In the genomic region with DNA sequence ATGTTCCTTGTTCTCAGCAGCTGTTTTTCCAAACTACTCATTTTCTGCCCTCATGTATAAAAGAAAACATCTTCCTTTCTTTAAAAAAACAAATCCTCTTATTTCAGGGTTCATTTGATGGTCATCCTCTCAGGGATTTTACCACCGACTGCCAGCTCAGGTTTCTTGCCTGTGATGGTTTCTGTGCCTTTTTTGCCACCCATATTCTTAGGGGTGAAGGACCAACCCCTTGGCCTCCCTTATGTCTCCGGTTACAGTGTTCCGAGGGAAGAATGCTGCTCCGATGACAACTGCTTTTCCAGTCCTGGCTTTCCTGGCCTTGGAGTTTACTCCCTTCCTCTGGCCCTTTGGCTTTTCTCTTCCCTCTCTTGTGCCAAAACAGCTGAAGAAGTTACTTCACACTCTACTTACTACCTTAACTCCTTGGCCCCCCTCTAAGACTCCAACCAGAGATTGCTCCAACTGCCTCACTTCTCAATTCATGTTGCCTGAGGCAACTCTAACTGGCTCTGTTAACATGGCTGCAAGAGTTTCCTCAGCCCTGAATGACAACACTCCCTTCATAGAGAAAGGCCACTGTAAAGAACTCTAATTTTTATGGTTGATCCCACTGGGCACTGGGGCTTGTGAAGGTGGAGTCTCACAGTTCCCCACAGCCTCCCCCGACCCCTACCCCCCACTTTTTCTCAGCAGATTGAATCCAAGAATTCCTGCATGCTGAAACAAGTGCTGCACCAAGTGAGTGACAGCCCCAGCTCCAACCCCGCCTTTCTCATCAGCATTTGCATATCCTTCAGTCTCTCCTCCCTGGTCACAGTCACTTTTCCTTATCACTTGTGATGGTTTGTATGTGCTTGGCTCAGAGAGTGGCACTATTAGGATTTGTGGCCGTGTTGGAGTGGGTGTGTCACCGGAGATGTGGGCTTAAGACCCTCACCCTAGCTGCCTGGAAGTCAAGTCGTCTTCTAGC, we compare ENCODE assay signal across 8 mouse cellular contexts. TPM values are rescaled to one million over a fixed set of nuclear protein-coding genes. Genes with fewer than 3 reads are reported as not detected.
A peak's percentile ranks its signal among the peaks of the same experiment; 100 is the strongest.
DNase-seq lines count a peak whose midpoint lies in the region; ATAC-seq and TF ChIP-seq lines count a peak whose summit lies in the region.

No protein-coding gene starts in this region.

- peak overlapping the region; percentile 12; the same call in 1 of the 2 replicates for H3K9ac ChIP-seq in liver, embryonic 11.5 days (ENCODE audit: low read depth, low read length)

- H3K27me3 ChIP-seq in kidney, adult 2 months (replicated peaks; ENCODE audit: control insufficient read depth, insufficient read depth, low read length): no peaks in the 10 kb centered on the region
- H3K27me3 ChIP-seq in liver, embryonic 11.5 days (replicated peaks; ENCODE audit: control insufficient read depth, insufficient read depth, low read length): no peaks in the 10 kb centered on the region

- peak overlapping the region; percentile 69 for H3K4me2 ChIP-seq in liver, embryonic 11.5 days

- no peak overlapping the region for H3K4me3 ChIP-seq in kidney, adult 2 months (ENCODE audit: insufficient read depth, low read depth, low read length)
- H3K4me3 ChIP-seq in embryonic fibroblast, embryonic 13.5 days (ENCODE audit: insufficient read depth, low read length): no peak overlapping the region
- H3K4me3 ChIP-seq in liver, embryonic 11.5 days (ENCODE audit: low read depth, low read length): no peak overlapping the region

- no peak for ATAC-seq in liver, embryonic 11.5 days (replicated peaks; ENCODE audit: low FRiP score)
- no peak for ATAC-seq in activated CD4-positive, CD25-positive, alpha-beta regulatory T cell, adult 4 months

- no peak for TF ChIP-seq CTCF in kidney, adult 2 months (conservative IDR thresholded peaks at IDR 0.05; ENCODE audit: insufficient read depth, insufficient read length, low read depth, low read length)
- no peak for TF ChIP-seq CTCF in embryonic fibroblast, embryonic 13.5 days (IDR thresholded peaks at IDR 0.05; ENCODE audit: borderline replicate concordance, insufficient read depth, low read length)

- TF ChIP-seq POLR2A in kidney, adult 2 months (IDR thresholded peaks at IDR 0.05; ENCODE audit: low read depth, low read length): no peak
- no peak for TF ChIP-seq POLR2A in embryonic fibroblast, embryonic 13.5 days (IDR thresholded peaks at IDR 0.05; ENCODE audit: low read depth, low read length)

- peaks cover 21% of the 10 kb centered on the region for H3K4me1 ChIP-seq in kidney, adult 2 months (ENCODE audit: control insufficient read depth, insufficient read depth, low read length)
- H3K4me1 ChIP-seq in embryonic fibroblast, embryonic 13.5 days (ENCODE audit: control insufficient read depth, insufficient read depth, low read length): peaks cover 6% of the 10 kb centered on the region; the same call in 1 of the 2 replicates
- H3K4me1 ChIP-seq in liver, embryonic 11.5 days (replicated peaks; ENCODE audit: control insufficient read depth, insufficient read depth, low read length): peaks cover 30% of the 10 kb centered on the region

- no peaks in the 10 kb centered on the region for H3K9me3 ChIP-seq in liver, embryonic 11.5 days (ENCODE audit: control insufficient read depth, low read length)

- 32% methylated on average over 9 of the region's 9 CpGs for WGBS in kidney, adult 2 months
- WGBS in liver, embryonic 11.5 days: 65% methylated on average over 9 of the region's 9 CpGs

- H3K27ac ChIP-seq in kidney, adult 2 months (ENCODE audit: insufficient read depth, low read depth, low read length): peak overlapping the region; percentile 43; the same call in 1 of the 2 replicates
- peak overlapping the region; percentile 9 for H3K27ac ChIP-seq in embryonic fibroblast, embryonic 13.5 days (ENCODE audit: insufficient read depth, low read length)
- peak overlapping the region; percentile 19; the same call in 1 of the 2 replicates for H3K27ac ChIP-seq in liver, embryonic 11.5 days (ENCODE audit: low read depth, low read length)

- H3K36me3 ChIP-seq in kidney, adult 2 months (ENCODE audit: control insufficient read depth, insufficient read depth, low read length): peaks cover 4% of the 10 kb centered on the region
- peaks cover 8% of the 10 kb centered on the region; the same call in 1 of the 2 replicates for H3K36me3 ChIP-seq in liver, embryonic 11.5 days (ENCODE audit: control insufficient read depth, insufficient read depth, low read length)

- DNase-seq in kidney, adult 2 months: no peak
- no peak for DNase-seq in kidney, postnatal 14 days
- peak; percentile 53 for DNase-seq in NIH3T3 (ENCODE audit: low read depth)
- DNase-seq in liver, embryonic 11.5 days (ENCODE audit: low spot score): no peak
- no peak for DNase-seq in adrenal gland, adult 2 months
- no peak for DNase-seq in frontal cortex, adult 2 months (ENCODE audit: extremely low spot score in 1 of 2, low spot score in 1 of 2)

RNA-seq across cellular contexts. Expression of gene Smim4, which starts 3.4 kb away (rescaled TPM):
- 128 and 158 TPM in 2 replicates for polyA plus RNA-seq in kidney, adult 2 months (2012; rRNA removed)
- polyA plus RNA-seq in embryonic fibroblast, embryonic 13.5 days (2011; ENCODE audit: insufficient read length, low read depth, missing spikeins): 30.6 and 33.4 TPM in 2 replicates
- polyA plus RNA-seq in liver, embryonic 11.5 days (2014; fragmentation: Nextera tagmentation; extraction: Ambion mirVana): 90.3 and 107 TPM in 2 replicates
- 10 to 100 TPM; 71.2 to 84.4 TPM for total RNA-seq in adrenal gland, adult 2 months (2021)
- polyA plus RNA-seq in adrenal gland, adult 2 months (2012; rRNA removed): 133 TPM in 2 replicates
- polyA plus RNA-seq in activated CD4-positive, CD25-positive, alpha-beta regulatory T cell, adult 4 months (2017; shearing (Covaris generic)): 100 to 1,000 TPM in 1 of 2 experiments, 10 to 100 TPM in 1; 76.4 to 122 TPM
- polyA plus RNA-seq in frontal cortex, adult 2 months (2012; rRNA removed): 25.7 and 29.9 TPM in 2 replicates

RNA-seq across cellular contexts. Expression of gene Nt5dc2, which starts 5.5 kb away (rescaled TPM):
- polyA plus RNA-seq in kidney, adult 2 months (2012; rRNA removed): 56.2 and 62.4 TPM in 2 replicates
- 86.1 and 119 TPM in 2 replicates for polyA plus RNA-seq in embryonic fibroblast, embryonic 13.5 days (2011; ENCODE audit: insufficient read length, low read depth, missing spikeins)
- 401 and 406 TPM in 2 replicates for polyA plus RNA-seq in liver, embryonic 11.5 days (2014; fragmentation: Nextera tagmentation; extraction: Ambion mirVana)
- 10 to 100 TPM; 22.5 to 33.3 TPM for total RNA-seq in adrenal gland, adult 2 months (2021)
- 107 and 124 TPM in 2 replicates for polyA plus RNA-seq in adrenal gland, adult 2 months (2012; rRNA removed)
- not detected for polyA plus RNA-seq in activated CD4-positive, CD25-positive, alpha-beta regulatory T cell, adult 4 months (2017; shearing (Covaris generic))
- polyA plus RNA-seq in frontal cortex, adult 2 months (2012; rRNA removed): 20.2 and 21.4 TPM in 2 replicates

RNA-seq across cellular contexts. Expression of gene Stab1, which starts 43.0 kb away (rescaled TPM):
- 41.5 and 46.8 TPM in 2 replicates for polyA plus RNA-seq in kidney, adult 2 months (2012; rRNA removed)
- 1.7 and 7.3 TPM in 2 replicates for polyA plus RNA-seq in embryonic fibroblast, embryonic 13.5 days (2011; ENCODE audit: insufficient read length, low read depth, missing spikeins)
- polyA plus RNA-seq in liver, embryonic 11.5 days (2014; fragmentation: Nextera tagmentation; extraction: Ambion mirVana): 25.3 and 39.9 TPM in 2 replicates
- total RNA-seq in adrenal gland, adult 2 months (2021): 10 to 100 TPM; 55.8 to 67.6 TPM
- polyA plus RNA-seq in adrenal gland, adult 2 months (2012; rRNA removed): 80.5 and 82.1 TPM in 2 replicates
- 1 to 10 TPM; 1.6 to 1.9 TPM for polyA plus RNA-seq in activated CD4-positive, CD25-positive, alpha-beta regulatory T cell, adult 4 months (2017; shearing (Covaris generic))
- polyA plus RNA-seq in frontal cortex, adult 2 months (2012; rRNA removed): 15.5 and 19.1 TPM in 2 replicates

Comparison
In these comparisons a context has a peak if more than half of its experiments do, and no peak if none do; other contexts are left out.
1. RNA of gene Nt5dc2, which starts 5.5 kb away (polyA plus RNA-seq): 401 to 406 TPM in liver, embryonic 11.5 days, 107 to 124 TPM in adrenal gland, adult 2 months, 86.1 to 119 TPM in embryonic fibroblast, embryonic 13.5 days, 56.2 to 62.4 TPM in kidney, adult 2 months and 20.2 to 21.4 TPM in frontal cortex, adult 2 months; not detected in activated CD4-positive, CD25-positive, alpha-beta regulatory T cell, adult 4 months; every median in the first group is over 10 times any median in the second.
2. Peak in every context shown above with its lines, with median percentiles within 50 percentile points of each other: H3K27ac ChIP-seq.